Mouse (Mus musculus): ENCODE results near the gene Gm14406. TPM values are rescaled to one million over a fixed set of nuclear protein-coding genes. Genes with fewer than 3 reads are reported as not detected.

Gene Gm14406
- total and polyA plus RNA-seq, 3 experiments, result 4.8 to 11.2 (median 6.2) TPM

GRCm38 (mm10) chr2:177523061-177523460, 54.9 kb downstream of the Gm14406 start:
- H3K9ac ChIP-seq (ENCODE audit: insufficient read depth, low read depth), result no peak overlapping the region
- no peak overlapping the region for H3K4me3 ChIP-seq (replicated peaks in 1 of 3; ENCODE audit: low read depth in 2 of 3, low read length in 2 of 3, poor library complexity in 1 of 3)
- H3K9me3 ChIP-seq (replicated peaks; ENCODE audit: low read length), result peaks cover 2% of the 10 kb centered on the region
- no peaks in the 10 kb centered on the region for H3K36me3 ChIP-seq (replicated peaks in 1 of 2; ENCODE audit: control insufficient read depth in 1 of 2, insufficient read depth in 1 of 2, low read length in 1 of 2)
- H3K79me2 ChIP-seq (replicated peaks; ENCODE audit: control insufficient read depth, extremely low read depth, insufficient read depth, poor library complexity, severe bottlenecking), result no peaks in the 10 kb centered on the region
- H3K27ac ChIP-seq (ENCODE audit: insufficient read depth, low read depth), result no peak overlapping the region
- DNase-seq (ENCODE audit: extremely low read depth), result no peak
- in situ Hi-C loops (cut with MboI; ENCODE audit: low pct_ligation_motif_present, low pct_unique_long_range_greater_than_20kb, low sequenced_read_pairs) (no loop called here), dilution Hi-C loops (cut with MboI; ENCODE audit: extremely low pct_ligation_motif_present, extremely low pct_unique_long_range_greater_than_20kb, low sequenced_read_pairs) (no loop called here)
- no peak overlapping the region for H3K4me2 ChIP-seq (ENCODE audit: insufficient read depth, low read depth, poor library complexity, severe bottlenecking)
- no peaks in the 10 kb centered on the region for H3K27me3 ChIP-seq (replicated peaks)
- no peaks in the 10 kb centered on the region for H3K4me1 ChIP-seq (ENCODE audit: control insufficient read depth in 1 of 2, insufficient read depth in 2 of 2)
- TF ChIP-seq BHLHE40 (IDR thresholded peaks at IDR 0.05; ENCODE audit: low read depth, low read length), result no peak
- TF ChIP-seq JUN (IDR thresholded peaks at IDR 0.05; ENCODE audit: insufficient read depth, low read depth, low read length), result no peak
- no peak for TF ChIP-seq MYC (IDR thresholded peaks at IDR 0.05; ENCODE audit: low read depth, low read length)
- no peak for TF ChIP-seq PAX5 (IDR thresholded peaks at IDR 0.05; ENCODE audit: low read length)
- TF ChIP-seq ZNF384 (IDR thresholded peaks at IDR 0.05; ENCODE audit: low read depth, low read length), result no peak
- TF ChIP-seq KAT2A (IDR thresholded peaks at IDR 0.05; ENCODE audit: insufficient replicate concordance, low read length), result no peak
- no peak for TF ChIP-seq JUND (conservative IDR thresholded peaks at IDR 0.05; ENCODE audit: low read depth, low read length)

GRCm38 (mm10) chr2:177520035-177520434, 58.0 kb downstream of the Gm14406 start:
- dilution Hi-C loops (cut with MboI; ENCODE audit: extremely low pct_ligation_motif_present, extremely low pct_unique_long_range_greater_than_20kb, low sequenced_read_pairs), result no loop called here
- in situ Hi-C loops (cut with MboI; ENCODE audit: low pct_ligation_motif_present, low pct_unique_long_range_greater_than_20kb, low sequenced_read_pairs), result no loop called here
- H3K9ac ChIP-seq (ENCODE audit: insufficient read depth, low read depth), result no peak overlapping the region

More at GRCm38 (mm10) chr2:177520035-177520434, 58.0 kb downstream of the Gm14406 start:
- no peak for DNase-seq (ENCODE audit: extremely low read depth)
- no peak for TF ChIP-seq NELFE (IDR thresholded peaks at IDR 0.05; ENCODE audit: low read depth, low read length)
- TF ChIP-seq EP300 (IDR thresholded peaks at IDR 0.05; ENCODE audit: low read length), result no peak
- TF ChIP-seq ZKSCAN1 (IDR thresholded peaks at IDR 0.05; ENCODE audit: borderline replicate concordance, low read depth, low read length), result no peak
- TF ChIP-seq CTCF (conservative IDR thresholded peaks at IDR 0.05 in 1 of 2, IDR thresholded peaks at IDR 0.05 in 1 of 2; ENCODE audit: low read depth in 2 of 2, low read length in 2 of 2), result no peak
- TF ChIP-seq BHLHE40 (IDR thresholded peaks at IDR 0.05; ENCODE audit: low read depth, low read length), result no peak
- no peak for TF ChIP-seq JUN (IDR thresholded peaks at IDR 0.05; ENCODE audit: insufficient read depth, low read depth, low read length)
- TF ChIP-seq CHD2 (IDR thresholded peaks at IDR 0.05; ENCODE audit: low read length), result no peak
- TF ChIP-seq ETS1 (conservative IDR thresholded peaks at IDR 0.05; ENCODE audit: low read depth, low read length), result no peak
- no peak for TF ChIP-seq MAX (IDR thresholded peaks at IDR 0.05; ENCODE audit: low read length)
- TF ChIP-seq GABPA (IDR thresholded peaks at IDR 0.05; ENCODE audit: insufficient replicate concordance, low read depth, low read length), result no peak
- TF ChIP-seq POLR2A (IDR thresholded peaks at IDR 0.05; ENCODE audit: low read depth, low read length), result no peak
- no peak overlapping the region for H3K4me3 ChIP-seq (replicated peaks in 1 of 3; ENCODE audit: low read depth in 2 of 3, low read length in 2 of 3, poor library complexity in 1 of 3)
- H3K36me3 ChIP-seq (replicated peaks in 1 of 2; ENCODE audit: control insufficient read depth in 1 of 2, insufficient read depth in 1 of 2, low read length in 1 of 2), result no peaks in the 10 kb centered on the region
- no peaks in the 10 kb centered on the region for H3K4me1 ChIP-seq (ENCODE audit: control insufficient read depth in 1 of 2, insufficient read depth in 2 of 2)
- H3K27me3 ChIP-seq (replicated peaks), result no peaks in the 10 kb centered on the region
- no peak overlapping the region for H3K4me2 ChIP-seq (ENCODE audit: insufficient read depth, low read depth, poor library complexity, severe bottlenecking)
- peaks cover 2% of the 10 kb centered on the region for H3K9me3 ChIP-seq (replicated peaks; ENCODE audit: low read length)
- no peaks in the 10 kb centered on the region for H3K79me2 ChIP-seq (replicated peaks; ENCODE audit: control insufficient read depth, extremely low read depth, insufficient read depth, poor library complexity, severe bottlenecking)
- no peak overlapping the region for H3K27ac ChIP-seq (ENCODE audit: insufficient read depth, low read depth)

Other genes with a start within 250 kb of the Gm14406 start
- 10.8 and 14.3 TPM in 2 replicates for gene Gm14418, start 179.9 kb downstream of the Gm14406 start, total RNA-seq (2012; rRNA removed)
- gene Gm14418, start 179.9 kb downstream of the Gm14406 start, total RNA-seq (2014; rRNA removed), result 27.3 and 33.6 TPM in 2 replicates
- 15.9 and 18.1 TPM in 2 replicates for gene Gm14418, start 179.9 kb downstream of the Gm14406 start, polyA plus RNA-seq (2012; ENCODE audit: insufficient read length, low read depth)
- 8.1 and 9.4 TPM in 2 replicates for gene Zfp970, start 113.5 kb downstream of the Gm14406 start, total RNA-seq (2012; rRNA removed)
- 15.7 and 19.6 TPM in 2 replicates for gene Zfp970, start 113.5 kb downstream of the Gm14406 start, total RNA-seq (2014; rRNA removed)
- gene Zfp970, start 113.5 kb downstream of the Gm14406 start, polyA plus RNA-seq (2012; ENCODE audit: insufficient read length, low read depth), result 16.7 and 19.7 TPM in 2 replicates
- gene Gm14403, start 80.0 kb downstream of the Gm14406 start, total RNA-seq (2012; rRNA removed), result 10.5 and 15.5 TPM in 2 replicates
- gene Gm14403, start 80.0 kb downstream of the Gm14406 start, total RNA-seq (2014; rRNA removed), result 19.9 and 21.3 TPM in 2 replicates
- gene Gm14403, start 80.0 kb downstream of the Gm14406 start, polyA plus RNA-seq (2012; ENCODE audit: insufficient read length, low read depth), result 5.1 and 7.5 TPM in 2 replicates
- gene Gm14322, start 181.1 kb upstream of the Gm14406 start, total RNA-seq (2012; rRNA removed), result 14.8 and 17.5 TPM in 2 replicates
- gene Gm14322, start 181.1 kb upstream of the Gm14406 start, total RNA-seq (2014; rRNA removed), result 19.7 and 30.3 TPM in 2 replicates
- 6.8 and 9.5 TPM in 2 replicates for gene Gm14322, start 181.1 kb upstream of the Gm14406 start, polyA plus RNA-seq (2012; ENCODE audit: insufficient read length, low read depth)

All from CH12.LX (cell line).